Mouse (Mus musculus): Measurements from ENCODE around the gene Angptl2. TPM values are rescaled to one million over a fixed set of nuclear protein-coding genes. Genes with fewer than 3 reads are reported as not detected.
"Not testable (repeated sequence)": the region's sequence is repeated elsewhere in the genome, so short reads cannot be mapped to it uniquely, and the experiment has no call there.

Angptl2 gene
- total RNA-seq, 2 experiments from 2014 or later: 108 to 126 TPM

- DNase-seq: peak; percentile 47
Measured at GRCm38 (mm10) chr2:33200368-33201068, 15.4 kb upstream of the Angptl2 start.

DNA sequence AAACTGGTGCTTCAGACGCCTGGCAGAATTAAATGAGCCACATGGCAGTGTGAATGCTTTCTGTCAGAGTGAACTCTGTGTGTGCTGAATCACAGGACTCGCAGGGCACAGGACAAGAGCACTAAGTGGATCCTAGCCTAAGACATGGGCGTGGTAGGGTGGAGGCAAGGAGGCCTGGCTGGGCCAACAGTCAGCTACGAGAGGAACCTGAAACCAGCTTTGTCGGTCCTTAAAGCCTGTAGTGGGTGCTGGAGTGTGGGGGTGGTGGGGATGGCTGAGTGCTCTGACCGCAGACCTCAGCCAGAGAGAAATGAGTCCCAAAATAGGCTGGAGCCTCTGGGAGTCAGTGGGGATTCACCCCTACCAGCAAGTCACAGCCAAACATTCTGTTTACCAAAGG lies 12.6 kb upstream of the Angptl2 start:
- DNase-seq: peak; percentile 46

DNA sequence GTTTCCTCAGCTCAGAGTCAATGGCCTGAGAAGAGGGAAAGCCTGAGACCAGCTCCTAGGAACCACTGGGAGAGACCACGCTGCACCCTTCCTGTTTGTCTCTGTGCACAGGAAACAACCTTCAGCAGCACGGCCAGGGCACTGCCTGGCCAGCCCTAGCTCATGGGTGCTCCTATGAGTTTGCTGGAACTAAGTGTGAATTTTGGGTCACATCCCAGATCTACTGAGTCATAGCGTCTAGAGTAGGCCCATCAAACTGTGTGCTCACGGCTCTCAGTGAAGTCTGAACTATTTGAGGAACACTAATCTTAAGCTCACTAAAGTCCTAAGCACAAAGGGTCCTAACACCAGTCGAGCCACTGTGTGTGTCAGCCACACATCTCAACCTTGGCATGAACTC lies 10.9 kb upstream of the Angptl2 start:
- no peak for DNase-seq

GRCm38 (mm10) chr2:33205939-33206525 lies 9.8 kb upstream of the Angptl2 start:
- no peak for DNase-seq

DNA sequence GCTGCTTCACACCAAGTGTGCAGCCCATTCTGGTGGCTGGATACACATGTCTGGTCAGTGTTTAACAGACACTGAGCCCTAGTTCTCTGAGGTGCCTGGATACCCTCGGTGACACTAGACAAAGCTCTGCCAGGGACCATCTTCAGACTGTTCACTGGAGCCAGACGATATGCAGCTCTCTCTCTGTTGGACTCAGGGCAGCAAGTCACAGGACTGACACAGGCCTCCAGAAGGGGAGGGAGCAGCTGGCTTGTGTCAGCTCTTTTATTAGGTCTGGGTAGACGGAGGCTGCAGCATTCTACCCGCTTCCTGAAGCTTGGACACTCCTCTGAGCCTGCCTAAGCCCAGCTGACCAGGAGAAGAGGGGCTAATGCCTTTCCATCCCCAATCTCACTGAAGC lies 8.8 kb upstream of the Angptl2 start:
- DNase-seq: peak; percentile 59

DNA sequence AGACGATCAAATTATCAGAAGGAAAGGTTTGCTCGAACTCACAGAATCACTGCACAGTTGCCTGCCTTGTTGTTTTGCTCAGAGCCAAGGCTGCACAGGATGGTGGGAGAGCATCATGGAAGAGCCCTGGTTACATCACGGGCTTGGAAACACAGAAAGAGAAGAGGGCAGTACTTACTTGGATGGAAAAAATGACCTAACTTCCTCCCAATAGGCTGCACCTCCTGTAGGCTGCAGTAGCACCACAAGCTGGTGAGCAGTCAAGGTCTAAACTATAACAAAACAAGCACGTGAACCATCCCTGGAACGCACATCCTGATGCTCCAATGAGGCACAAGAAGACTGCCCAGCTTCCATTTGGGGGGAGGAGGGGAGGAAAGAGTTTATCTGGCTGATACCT lies 7.7 kb upstream of the Angptl2 start:
- DNase-seq: no peak

DNA sequence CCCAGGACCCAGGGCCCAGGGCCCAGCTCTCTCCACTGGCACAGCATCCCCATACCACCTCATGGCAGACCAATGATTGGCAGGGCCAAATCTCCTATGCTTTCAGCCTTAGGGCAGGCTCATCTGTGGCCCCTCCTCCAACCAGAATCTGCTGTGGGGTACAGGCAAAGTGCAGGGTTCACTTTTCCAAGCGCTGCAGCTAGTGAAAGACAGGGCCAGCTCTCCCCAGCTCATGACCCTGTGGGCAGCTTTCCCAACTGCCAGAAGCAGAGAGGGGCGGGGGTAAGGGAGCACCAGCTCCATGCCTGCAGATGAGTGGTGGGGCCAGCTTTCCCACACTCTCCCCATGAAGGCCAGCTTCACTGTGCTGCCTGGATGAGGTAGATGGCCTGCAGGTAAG lies 5.0 kb upstream of the Angptl2 start:
- no peak for DNase-seq

- not testable (repeated sequence) for DNase-seq
Measured at GRCm38 (mm10) chr2:33211263-33211662, 4.6 kb upstream of the Angptl2 start.

DNA sequence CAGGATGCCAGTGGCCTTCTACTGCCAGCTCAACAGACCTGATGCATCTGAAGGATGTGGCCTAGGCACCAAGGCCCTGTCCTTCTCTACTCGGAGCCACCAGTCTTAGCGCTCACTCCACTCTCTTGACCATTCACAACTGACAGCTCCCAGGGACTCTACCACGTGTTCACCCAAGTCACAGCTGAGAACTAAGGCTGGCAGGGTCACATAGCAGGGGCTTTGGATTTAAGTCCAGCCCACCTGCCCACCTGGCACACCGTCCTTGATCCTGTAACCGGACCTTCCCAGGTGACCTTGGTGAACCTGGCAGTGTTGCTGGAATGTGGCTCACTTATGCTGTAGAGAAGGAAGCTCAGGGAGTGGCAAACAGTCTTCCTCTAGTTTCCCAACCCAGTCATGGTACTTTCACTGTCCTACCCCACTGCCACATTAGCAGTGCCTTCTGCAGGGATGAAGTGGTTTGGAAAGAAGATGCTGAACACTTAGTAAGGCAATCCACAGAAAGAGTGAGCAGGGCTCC lies 631 bp upstream of the Angptl2 start:
- no peak for DNase-seq

DNA sequence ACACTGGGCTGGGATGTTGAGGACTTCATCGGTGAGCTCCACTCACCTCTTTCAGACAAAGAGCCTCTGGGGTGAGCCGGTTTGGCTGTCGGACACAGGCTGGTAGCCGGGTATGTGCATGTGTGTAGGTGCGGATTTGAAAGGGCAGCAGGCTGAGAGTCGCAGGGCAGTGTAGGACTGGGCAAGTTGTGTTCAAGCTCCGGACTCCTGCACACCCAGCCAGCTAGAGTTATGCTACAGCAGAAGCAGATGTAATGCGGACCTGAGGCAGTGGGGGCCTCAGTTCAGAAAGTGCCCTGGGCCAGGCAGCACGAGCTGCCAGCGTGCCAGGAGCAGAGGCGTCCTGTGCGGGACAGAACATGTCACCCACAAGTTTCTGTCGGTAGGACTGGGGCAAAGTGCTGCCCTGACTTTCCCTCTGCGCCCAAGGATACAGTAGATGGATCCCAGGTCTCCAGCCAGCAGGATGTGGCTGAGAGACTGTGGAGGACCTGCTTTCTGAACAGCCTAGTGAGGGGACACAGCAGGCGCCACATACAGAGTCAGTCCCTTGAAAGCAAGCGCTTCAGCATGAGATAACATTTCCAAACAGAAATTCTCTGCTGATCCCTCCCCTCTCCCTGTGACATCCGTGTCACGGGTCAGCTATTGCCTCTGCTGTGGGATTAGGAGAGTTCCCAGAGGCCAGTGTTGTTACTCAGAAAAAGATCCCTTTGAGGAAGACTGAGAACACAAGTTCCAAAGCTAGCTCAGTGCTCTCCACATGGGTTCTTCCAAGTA lies 966 bp downstream of the Angptl2 start:
- DNase-seq: no peak

DNA sequence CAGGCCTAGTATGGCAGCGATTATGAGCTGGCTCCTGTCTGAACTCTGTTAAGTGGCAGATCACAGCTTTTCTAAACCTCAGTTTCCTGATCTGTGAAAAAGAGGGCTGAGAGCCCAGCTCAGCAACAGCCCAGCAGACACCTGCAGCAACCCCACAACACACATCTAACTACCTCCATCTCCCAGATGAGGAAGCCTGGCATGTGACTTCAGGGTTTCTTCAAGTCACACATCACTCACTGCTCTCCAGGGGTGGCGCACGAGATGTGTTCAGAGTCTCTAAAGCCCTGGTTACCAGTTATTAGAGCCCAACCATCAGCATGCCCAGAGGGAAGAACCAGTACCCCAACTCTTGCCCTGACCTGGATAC lies 1.5 kb downstream of the Angptl2 start:
- DNase-seq: no peak

GRCm38 (mm10) chr2:33218903-33219625 lies 3.2 kb downstream of the Angptl2 start:
- peak; percentile 62 for DNase-seq

DNA sequence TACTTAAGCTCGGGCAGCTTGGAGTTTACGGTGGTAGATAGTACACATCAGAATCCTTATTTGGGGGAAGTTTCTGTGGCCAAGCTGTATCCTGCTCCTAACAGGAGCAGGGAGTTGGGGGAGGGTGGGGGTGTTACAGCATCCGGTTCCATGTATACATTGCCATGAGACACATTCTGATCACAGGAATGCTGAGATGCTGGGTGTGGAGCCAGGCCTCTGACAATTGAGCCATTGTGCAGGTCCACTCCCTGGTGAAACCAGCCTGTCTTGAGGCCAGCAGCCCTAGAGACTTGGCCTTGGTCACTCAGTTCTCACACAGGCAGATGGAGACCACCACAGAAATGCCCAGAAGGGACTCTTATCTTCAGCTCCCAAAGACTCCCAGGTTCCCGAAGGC lies 3.8 kb downstream of the Angptl2 start:
- no peak for DNase-seq

DNA sequence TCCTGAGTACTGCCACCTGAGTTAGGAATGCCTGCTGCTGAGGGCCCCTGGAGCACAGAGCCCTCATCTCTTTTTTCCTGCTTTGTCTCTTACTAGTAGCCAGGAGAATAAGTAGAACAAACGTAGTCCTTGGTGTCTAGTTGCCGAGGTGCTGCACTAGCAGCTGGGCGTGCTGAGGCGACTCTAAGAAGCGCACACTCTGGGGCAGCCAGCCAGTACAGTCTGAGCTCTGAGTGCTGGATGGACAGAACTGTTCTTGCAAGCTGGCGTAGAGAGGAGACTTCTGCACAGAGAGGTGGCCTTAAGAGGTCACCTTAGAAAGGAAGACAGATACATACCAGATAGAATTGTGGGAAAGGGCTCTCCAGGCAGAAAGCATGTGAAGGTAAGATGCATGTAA lies 4.4 kb downstream of the Angptl2 start:
- no peak for DNase-seq

- DNase-seq: no peak
Measured at GRCm38 (mm10) chr2:33220674-33221338, 4.9 kb downstream of the Angptl2 start.

- DNase-seq: no peak
Measured at GRCm38 (mm10) chr2:33221339-33221900, 5.6 kb downstream of the Angptl2 start.

DNA sequence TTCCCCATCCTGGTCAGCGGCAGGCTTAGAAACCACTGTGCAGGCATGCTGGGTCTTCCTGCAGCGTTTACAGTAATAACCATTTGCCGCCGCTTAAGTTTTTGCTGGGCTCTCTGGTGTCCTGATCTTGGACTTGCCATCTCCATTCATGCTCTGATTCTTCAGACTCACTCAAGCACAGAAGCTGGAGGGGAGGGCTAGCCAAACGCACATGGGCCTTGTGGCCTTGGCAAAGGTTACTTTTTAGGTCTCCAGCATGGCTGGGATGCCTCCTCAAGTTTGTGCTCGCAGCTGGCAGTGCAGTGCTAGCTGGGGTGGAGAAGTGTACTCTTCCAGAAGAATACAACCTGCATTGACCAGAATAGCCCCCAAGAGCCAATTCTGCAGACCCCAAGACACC lies 6.6 kb downstream of the Angptl2 start:
- DNase-seq: no peak

GRCm38 (mm10) chr2:33223656-33224358 lies 7.9 kb downstream of the Angptl2 start:
- DNase-seq: no peak

DNA sequence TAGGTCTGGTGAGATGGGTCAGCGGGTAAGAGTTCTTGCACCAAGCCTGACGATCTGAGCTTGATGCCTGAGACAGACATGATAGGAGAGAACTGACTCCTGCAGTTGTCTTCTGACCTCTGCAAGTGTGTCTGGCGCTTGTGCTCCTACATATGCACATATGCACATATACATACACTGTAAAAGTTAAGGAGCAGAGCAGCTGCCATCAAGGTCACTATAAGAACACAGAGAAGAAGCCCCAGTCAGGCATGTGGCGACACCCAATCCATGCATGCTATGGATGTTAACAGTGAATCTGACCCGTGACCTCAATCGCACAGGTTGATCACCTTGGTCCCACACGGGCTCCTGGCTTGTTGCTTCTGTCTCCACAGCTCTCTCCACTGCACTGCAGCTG lies 10.1 kb downstream of the Angptl2 start:
- DNase-seq: no peak

GRCm38 (mm10) chr2:33228077-33228476 lies 12.2 kb downstream of the Angptl2 start:
- no peak for DNase-seq

- peak; percentile 60 for DNase-seq
Measured at GRCm38 (mm10) chr2:33228551-33228950, 12.7 kb downstream of the Angptl2 start.
